Mouse (Mus musculus): ENCODE data around the gene 2310034G01Rik.

GRCm38 (mm10) chr19:46315752-46316610 is 34.1 kb downstream of the 2310034G01Rik start:
- TF ChIP-seq CTCF (IDR thresholded peaks at IDR 0.05; ENCODE audit: low read depth, low read length), result no peak
- TF ChIP-seq GATA1 (IDR thresholded peaks at IDR 0.05; ENCODE audit: borderline replicate concordance, low read length), result no peak
